Mouse (Mus musculus) kidney, postnatal 0 days (tissue): ENCODE measurements around the gene Nkx2-3. TPM values are rescaled to one million over a fixed set of nuclear protein-coding genes. Genes with fewer than 3 reads are reported as not detected.

Source experiments
- ATAC-seq: fragments of 200-750 bp; cut with Nextera tagmentation; replicated peaks from 2 replicates; pipeline ENCODE4 v1.8.0; 2017; ENCODE audit warnings: low read depth, moderate number of reproducible peaks, moderate TSS enrichment, moderate library complexity; ENCODE audit not compliant: low FRiP score
- DNase-seq: peaks from one replicate; pipeline ENCODE4 v3.0.0-alpha.2; 2016; ENCODE audit warnings: low spot score
- H3K27ac ChIP-seq: fragments of 300-500 bp; sonication (generic); 2 replicates; pipeline ENCODE4 v1.5.1; 2014; ENCODE audit warnings: mild to moderate bottlenecking
- H3K27me3 ChIP-seq: fragments of 300-500 bp; sonication (generic); 2 replicates; pipeline ENCODE4 v1.6.1; 2014; ENCODE audit warnings: low read length, mixed read lengths; ENCODE audit not compliant: insufficient read depth
- H3K36me3 ChIP-seq: fragments of 300-500 bp; sonication (generic); 2 replicates; pipeline ENCODE4 v1.6.1; 2014; ENCODE audit warnings: low read length, mixed read lengths; ENCODE audit not compliant: insufficient read depth
- H3K4me1 ChIP-seq: fragments of 300-500 bp; sonication (generic); replicated peaks from 2 replicates; pipeline ENCODE4 v1.6.1; 2014; ENCODE audit warnings: antibody characterized with exemption, low read length, mixed read lengths; ENCODE audit not compliant: insufficient read depth
- H3K4me2 ChIP-seq: fragments of 300-500 bp; sonication (generic); 2 replicates; pipeline ENCODE4 v1.6.1; 2014; ENCODE audit warnings: mild to moderate bottlenecking, low read length, moderate library complexity, mixed read lengths
- H3K4me3 ChIP-seq: fragments of 300-500 bp; sonication (generic); replicated peaks from 2 replicates; pipeline ENCODE4 v1.5.1; 2014; ENCODE audit warnings: low read depth, low read length
- H3K9ac ChIP-seq: fragments of 300-500 bp; sonication (generic); 2 replicates; pipeline ENCODE4 v1.6.1; 2014; ENCODE audit warnings: low read depth, low read length
- H3K9me3 ChIP-seq: fragments of 300-500 bp; sonication (generic); replicated peaks from 2 replicates; pipeline ENCODE4 v1.6.1; 2016; ENCODE audit warnings: low read length, inconsistent platforms, mixed read lengths
- CTCF ChIP-seq: IDR thresholded peaks from 2 replicates; pipeline ENCODE4 v1.5.1; 2016; ENCODE audit warnings: antibody characterized with exemption, low read depth, mild to moderate bottlenecking, moderate library complexity
- WGBS: fragments of 180-500 bp; shearing (Covaris S2); extraction: QIAGEN DNeasy Blood & Tissue Kit; methylation state at CpG from one replicate; pipeline ENCODE4 v1.1.7; 2014; 5-methylcytosine and 5-hydroxymethylcytosine counted together
- polyA plus RNA-seq: library from polyadenylated mRNA; unstranded; fragments of >200 nt; fragmentation: Nextera tagmentation; extraction: Ambion mirVana; gene quantifications from 2 replicates; pipeline ENCODE4 v1.2.1, GENCODE M21; 2015

Gene Nkx2-3
- polyA plus RNA-seq, 1 experiment from 2014 or later, result not detected

DNA sequence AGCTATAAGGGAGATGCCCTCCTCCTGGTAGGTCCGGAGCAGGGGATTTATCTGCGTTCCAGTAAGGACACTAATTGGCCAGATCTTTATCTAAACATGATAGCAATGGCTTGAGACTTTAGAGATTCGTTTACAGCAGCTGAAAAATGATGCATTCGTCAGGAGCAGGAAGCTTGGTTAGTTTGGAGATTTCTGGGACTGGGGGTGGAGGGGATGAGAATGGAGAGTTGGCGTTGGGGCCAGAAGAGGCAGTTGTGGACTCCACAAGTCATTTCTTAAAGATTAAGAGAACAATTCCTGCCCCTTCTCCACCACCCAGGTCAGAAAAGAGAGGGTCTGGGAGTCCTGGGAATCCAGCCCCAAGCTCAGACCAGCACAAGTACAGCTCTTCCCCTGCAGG lies 8.6 kb upstream of the Nkx2-3 start:
- Histone ChIP-seq H3K36me3 (no peaks in the 10 kb centered on the region), H3K9ac (no peak overlapping the region), H3K9me3 (no peaks in the 10 kb centered on the region), H3K4me2 (no peak overlapping the region), H3K27me3 (peaks cover 92% of the 10 kb centered on the region), H3K27ac (no peak overlapping the region), H3K4me1 (peaks cover 6% of the 10 kb centered on the region; the same call in 1 of the 2 replicates), H3K4me3 (no peak overlapping the region)
- DNase-seq (no peak), ATAC-seq (no peak)
- 4% methylated on average over 5 of the region's 5 CpGs for WGBS
- no peak for TF ChIP-seq CTCF

DNA sequence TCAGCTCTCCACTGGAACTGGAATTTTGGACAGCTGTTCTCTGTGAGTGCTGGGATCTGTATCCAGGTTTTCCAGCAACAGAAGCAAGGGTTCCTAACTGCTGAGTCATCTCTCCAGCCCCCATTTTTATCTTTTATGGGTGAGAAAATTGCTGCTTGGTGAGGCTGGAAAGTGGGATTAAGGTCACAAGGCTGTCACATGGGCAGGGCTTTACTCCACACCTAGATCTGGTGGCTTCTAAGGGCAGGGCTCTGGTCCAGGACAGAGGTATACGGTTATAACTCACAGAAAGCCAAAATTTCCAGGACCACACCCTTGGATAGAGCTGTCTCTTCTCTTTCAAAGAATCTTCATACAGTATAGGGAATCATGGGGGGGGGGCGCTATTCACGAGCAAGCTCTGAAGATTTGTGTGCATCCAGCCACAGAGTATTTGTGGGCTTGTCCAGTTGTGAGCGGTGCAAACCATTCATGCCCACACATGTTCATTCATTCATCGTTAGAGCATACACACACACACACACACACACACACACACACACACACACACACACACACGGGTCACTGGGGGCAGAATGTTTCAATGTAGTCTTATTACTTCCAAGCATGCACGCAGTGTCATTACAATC lies 7.5 kb upstream of the Nkx2-3 start:
- Histone ChIP-seq H3K36me3 (no peaks in the 10 kb centered on the region), H3K4me1 (peaks cover 1% of the 10 kb centered on the region; the same call in 1 of the 2 replicates), H3K4me3 (no peak overlapping the region), H3K27me3 (peaks cover 90% of the 10 kb centered on the region), H3K9me3 (no peaks in the 10 kb centered on the region), H3K4me2 (no peak overlapping the region), H3K27ac (no peak overlapping the region), H3K9ac (no peak overlapping the region)
- WGBS, result 5% methylated on average over 7 of the region's 7 CpGs
- ATAC-seq (no peak), DNase-seq (no peak)
- TF ChIP-seq CTCF, result no peak

DNA sequence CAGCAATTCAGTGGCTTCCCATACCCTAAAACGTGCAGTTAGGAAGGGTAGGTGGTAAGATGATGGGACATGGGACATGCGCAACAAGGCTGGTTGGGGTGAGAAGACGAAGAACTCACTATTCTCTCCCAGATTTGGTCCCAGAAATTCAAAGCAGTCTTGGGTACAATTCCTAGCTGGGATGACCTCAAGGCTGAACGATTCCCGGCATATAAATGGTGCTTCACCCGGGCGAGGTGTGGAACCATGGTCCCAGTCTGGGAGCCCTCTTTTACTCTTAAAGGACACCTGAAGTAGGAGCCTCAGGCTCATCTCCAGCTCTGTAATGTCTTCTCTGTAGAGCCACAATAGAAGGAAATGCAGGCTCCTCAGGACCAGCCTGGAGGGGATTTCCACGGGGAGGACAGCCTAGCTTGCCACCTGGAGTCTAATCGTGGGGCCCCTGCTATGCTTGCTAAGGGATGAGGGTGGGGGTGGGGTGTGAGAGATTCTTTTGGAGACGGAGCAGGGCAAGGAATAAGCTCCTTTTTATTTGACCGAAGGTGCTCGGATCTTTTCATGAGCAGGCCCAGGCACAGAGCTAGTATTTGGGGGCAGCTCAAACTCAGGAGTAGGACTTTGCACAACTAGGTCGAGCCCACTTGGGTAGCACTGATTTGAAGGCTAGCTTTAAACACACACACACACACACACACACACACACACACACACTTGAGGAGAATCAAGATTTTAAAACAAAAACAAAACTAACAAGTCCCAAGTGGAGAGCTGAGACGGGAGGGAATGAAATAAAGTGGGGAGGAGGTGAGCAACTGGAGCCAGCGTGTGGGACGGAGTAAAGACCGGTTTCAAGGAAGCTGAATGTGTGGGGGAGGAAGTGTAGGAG lies 6.2 kb upstream of the Nkx2-3 start:
- TF ChIP-seq CTCF, result no peak
- no peak overlapping the region for H3K9ac ChIP-seq
- H3K36me3 ChIP-seq, result no peaks in the 10 kb centered on the region
- ATAC-seq (no peak), DNase-seq (no peak)
- H3K4me1 ChIP-seq, result no peaks in the 10 kb centered on the region
- H3K4me2 ChIP-seq, result no peak overlapping the region
- WGBS, result 2% methylated on average over 17 of the region's 17 CpGs
- H3K9me3 ChIP-seq, result no peaks in the 10 kb centered on the region
- H3K27me3 ChIP-seq, result peaks cover 89% of the 10 kb centered on the region
- H3K4me3 ChIP-seq, result no peak overlapping the region
- no peak overlapping the region for H3K27ac ChIP-seq

DNA sequence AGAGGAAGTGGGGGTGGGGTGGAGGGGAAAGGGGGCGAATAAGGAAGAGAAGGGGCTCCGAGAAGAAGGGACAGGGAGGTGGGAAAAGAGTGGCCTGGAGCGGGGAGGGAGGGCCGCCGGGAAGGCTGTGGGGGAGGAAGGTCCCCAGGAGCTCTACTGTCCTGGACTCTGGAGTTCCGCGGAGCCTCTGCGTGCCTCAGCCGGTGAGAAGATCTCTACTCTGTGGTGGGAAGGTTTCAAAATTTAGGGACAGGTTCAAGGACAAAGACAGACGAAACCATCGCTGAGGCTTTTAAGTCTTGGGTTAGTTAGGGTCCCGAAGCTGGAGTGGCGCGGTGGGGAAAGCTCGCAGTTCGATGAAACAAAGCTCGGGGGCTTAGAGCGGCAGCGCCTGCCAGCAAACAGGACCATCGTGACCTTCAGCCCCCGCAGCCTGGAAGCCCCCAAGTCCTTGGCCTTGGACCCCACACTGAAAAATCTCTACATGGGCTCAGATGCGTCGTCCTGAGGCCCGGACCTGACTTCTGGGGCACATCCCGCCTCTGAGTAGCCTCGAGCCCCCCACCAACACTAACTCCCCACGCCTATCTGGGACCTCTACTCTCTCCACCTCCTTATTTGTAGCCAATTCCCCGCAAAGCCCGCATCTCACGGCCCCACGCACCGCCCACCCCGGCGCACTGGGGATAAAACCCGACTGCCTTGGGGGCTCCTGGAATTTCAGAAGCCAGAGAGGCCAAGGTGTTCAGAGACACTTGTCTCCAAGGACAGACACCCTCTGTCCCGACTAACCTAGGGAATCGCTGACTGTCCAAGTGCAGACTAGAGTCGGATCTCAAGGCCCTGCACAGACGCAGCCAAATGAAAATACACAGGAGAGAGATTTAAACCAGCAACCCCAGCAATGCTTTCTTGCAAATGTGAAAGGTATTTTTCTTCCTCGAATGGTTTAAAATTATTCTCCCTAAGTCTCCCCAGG lies 5.3 kb upstream of the Nkx2-3 start:
- WGBS, result under 1% methylated on average over 38 of the region's 40 CpGs
- ATAC-seq (no peak), DNase-seq (no peak)
- no peaks in the 10 kb centered on the region for H3K36me3 ChIP-seq
- no peaks in the 10 kb centered on the region for H3K9me3 ChIP-seq
- no peaks in the 10 kb centered on the region for H3K4me1 ChIP-seq
- no peak overlapping the region for H3K4me2 ChIP-seq
- peaks cover 89% of the 10 kb centered on the region for H3K27me3 ChIP-seq
- TF ChIP-seq CTCF, result no peak
- no peak overlapping the region for H3K9ac ChIP-seq
- H3K27ac ChIP-seq, result no peak overlapping the region
- no peak overlapping the region for H3K4me3 ChIP-seq

DNA sequence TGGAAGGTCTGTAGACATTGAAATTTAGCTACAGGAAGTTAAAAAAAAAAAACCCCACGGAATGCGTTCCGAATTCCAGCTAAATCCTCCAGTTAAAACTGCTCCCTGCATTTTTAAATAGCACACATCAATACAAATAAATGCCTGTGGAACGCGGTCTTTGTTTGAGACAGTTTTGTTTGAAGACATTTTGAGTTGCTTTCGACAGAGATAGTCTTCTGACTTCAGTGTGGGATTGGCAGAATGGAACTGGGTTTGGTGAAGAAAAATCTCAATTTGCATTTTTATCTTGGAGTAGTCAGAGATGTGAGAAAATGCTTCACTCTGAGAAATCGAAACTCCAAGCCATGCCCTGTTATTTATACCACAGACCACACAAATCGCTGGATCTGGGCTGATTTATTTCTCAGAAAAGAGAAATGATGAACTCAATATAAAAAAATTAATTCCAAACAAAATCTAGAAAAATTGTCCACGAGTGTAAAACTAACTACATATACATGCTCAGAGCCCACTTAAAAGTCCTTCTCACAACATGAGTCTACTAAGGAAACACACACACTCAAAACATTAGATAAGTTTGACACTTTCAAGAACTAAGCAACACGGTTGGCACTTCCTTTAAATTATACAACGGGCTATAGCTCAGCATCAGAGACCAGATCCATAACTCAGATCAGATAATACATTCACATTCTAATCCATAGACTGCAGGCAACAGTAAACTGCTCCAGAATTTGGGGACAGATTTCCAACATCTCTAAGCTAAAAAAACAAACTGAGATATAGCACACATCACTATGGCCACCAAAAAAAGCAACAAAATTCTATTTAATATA lies 4.1 kb upstream of the Nkx2-3 start:
- DNase-seq (peak; percentile 46), ATAC-seq (no peak)
- TF ChIP-seq CTCF, result no peak
- Histone ChIP-seq H3K9ac (no peak overlapping the region), H3K4me2 (no peak overlapping the region), H3K27ac (no peak overlapping the region), H3K36me3 (no peaks in the 10 kb centered on the region), H3K27me3 (peaks cover 89% of the 10 kb centered on the region), H3K9me3 (no peaks in the 10 kb centered on the region), H3K4me1 (peaks cover 3% of the 10 kb centered on the region; the same call in 1 of the 2 replicates), H3K4me3 (no peak overlapping the region)
- 2% methylated on average over 11 of the region's 11 CpGs for WGBS
